In genomic region chr1:61415426-61416195, GRCm38 (mm10) we compare ENCODE assay signal across 17 mouse cellular contexts.
DNase-seq lines count a peak whose midpoint lies in the region; ATAC-seq lines count a peak whose summit lies in the region.
"Had no signal": no experiment of that assay in that cellular context is flagged by ENCODE, and none has a peak within 500 bp of the region (broad histone marks: within the 10 kb centered on the region; RNA-seq: fewer than 3 reads in every experiment).

No protein-coding gene starts in this region.

- H3K4me3 ChIP-seq in forebrain, embryonic 14.5 days (ENCODE audit: low read depth, low read length) = no peak overlapping the region
- H3K4me3 ChIP-seq in forebrain, embryonic 11.5 days (ENCODE audit: low read depth, low read length) = no peak overlapping the region
- H3K4me3 ChIP-seq in lung, embryonic 16.5 days (ENCODE audit: low read length) = no peak overlapping the region
- H3K4me3 ChIP-seq in limb, embryonic 13.5 days = no peak overlapping the region
- H3K4me3 ChIP-seq in kidney, embryonic 15.5 days (replicated peaks) = no peak overlapping the region
- H3K4me3 ChIP-seq: hindbrain, embryonic 10.5 days; limb, embryonic 12.5 days; midbrain, embryonic 12.5 days; neural tube, embryonic 12.5 days had no signal

- DNase-seq in forebrain, embryonic 14.5 days (ENCODE audit: low spot score) = peak; percentile 35
- no peak for DNase-seq in forebrain, embryonic 11.5 days (ENCODE audit: low spot score)
- DNase-seq in lung, postnatal 25 days (ENCODE audit: low spot score) = no peak
- DNase-seq in Muller cell, postnatal 12 days (ENCODE audit: inconsistent ontology term) = peak; percentile 20
- DNase-seq in left cerebral cortex, postnatal 4 days = no peak
- DNase-seq: adrenal gland, postnatal 14 days; cerebellum, adult 2 months; gastrocnemius, postnatal 25 days; thymus, postnatal 25 days had no signal

- 62% methylated on average over 20 of the region's 20 CpGs for WGBS in forebrain, embryonic 14.5 days
- WGBS in forebrain, embryonic 11.5 days = 85% methylated on average over 20 of the region's 20 CpGs
- 38% methylated on average over 20 of the region's 20 CpGs for WGBS in lung, embryonic 16.5 days
- WGBS in limb, embryonic 13.5 days = 46% methylated on average over 20 of the region's 20 CpGs
- WGBS in kidney, embryonic 15.5 days = 53% methylated on average over 20 of the region's 20 CpGs

- no peaks in the 10 kb centered on the region for H3K9me3 ChIP-seq in forebrain, embryonic 14.5 days (replicated peaks; ENCODE audit: control insufficient read depth, low read length)
- H3K9me3 ChIP-seq in forebrain, embryonic 11.5 days (ENCODE audit: control insufficient read depth, low read length) = no peaks in the 10 kb centered on the region
- H3K9me3 ChIP-seq in lung, embryonic 16.5 days (ENCODE audit: control insufficient read depth, low read length) = no peaks in the 10 kb centered on the region
- H3K9me3 ChIP-seq in limb, embryonic 13.5 days = no peaks in the 10 kb centered on the region
- no peaks in the 10 kb centered on the region for H3K9me3 ChIP-seq in kidney, embryonic 15.5 days (replicated peaks)
- H3K9me3 ChIP-seq: hindbrain, embryonic 10.5 days; limb, embryonic 12.5 days; midbrain, embryonic 12.5 days; neural tube, embryonic 12.5 days had no signal

- H3K36me3 ChIP-seq in forebrain, embryonic 14.5 days (ENCODE audit: control insufficient read depth, insufficient read depth, low read length) = no peaks in the 10 kb centered on the region
- no peaks in the 10 kb centered on the region for H3K36me3 ChIP-seq in forebrain, embryonic 11.5 days (ENCODE audit: control insufficient read depth, insufficient read depth, low read length)
- H3K36me3 ChIP-seq in lung, embryonic 16.5 days (ENCODE audit: control insufficient read depth, insufficient read depth, low read length) = no peaks in the 10 kb centered on the region
- H3K36me3 ChIP-seq in limb, embryonic 13.5 days = no peaks in the 10 kb centered on the region
- H3K36me3 ChIP-seq in kidney, embryonic 15.5 days = no peaks in the 10 kb centered on the region
- H3K36me3 ChIP-seq: hindbrain, embryonic 10.5 days; limb, embryonic 12.5 days; midbrain, embryonic 12.5 days; neural tube, embryonic 12.5 days had no signal

- peak; percentile 34; the same call in 1 of the 2 replicates for ATAC-seq in forebrain, embryonic 14.5 days
- ATAC-seq in forebrain, embryonic 11.5 days (replicated peaks; ENCODE audit: low FRiP score) = no peak
- peak; percentile 97 for ATAC-seq in lung, embryonic 16.5 days (ENCODE audit: low read depth)
- ATAC-seq in limb, embryonic 13.5 days (ENCODE audit: low FRiP score, low read depth) = peak; percentile 85
- ATAC-seq in kidney, embryonic 15.5 days (replicated peaks; ENCODE audit: low FRiP score) = no peak
- ATAC-seq: inflammation-experienced regulatory T-cells, adult 6 months had no signal

- H3K4me1 ChIP-seq in forebrain, embryonic 14.5 days (ENCODE audit: control insufficient read depth, insufficient read depth, low read length) = peaks cover 10% of the 10 kb centered on the region; the same call in 1 of the 2 replicates
- no peaks in the 10 kb centered on the region for H3K4me1 ChIP-seq in forebrain, embryonic 11.5 days (replicated peaks; ENCODE audit: control insufficient read depth, insufficient read depth, low read length)
- peaks cover 15% of the 10 kb centered on the region for H3K4me1 ChIP-seq in lung, embryonic 16.5 days (replicated peaks; ENCODE audit: control insufficient read depth, insufficient read depth, low read length)
- peaks cover 6% of the 10 kb centered on the region for H3K4me1 ChIP-seq in limb, embryonic 13.5 days
- H3K4me1 ChIP-seq in kidney, embryonic 15.5 days = 0 out of 2 replicates have a peak, but pooled peaks cover 3% of the 10 kb centered on the region

- H3K9ac ChIP-seq in forebrain, embryonic 14.5 days (ENCODE audit: low read length) = no peak overlapping the region
- no peak overlapping the region for H3K9ac ChIP-seq in forebrain, embryonic 11.5 days (ENCODE audit: low read length)
- no peak overlapping the region for H3K9ac ChIP-seq in lung, embryonic 16.5 days (ENCODE audit: low read length)
- no peak overlapping the region for H3K9ac ChIP-seq in limb, embryonic 13.5 days
- no peak overlapping the region for H3K9ac ChIP-seq in kidney, embryonic 15.5 days
- H3K9ac ChIP-seq: limb, embryonic 12.5 days; midbrain, embryonic 12.5 days; neural tube, embryonic 12.5 days had no signal

- intact Hi-C loops in left cerebral cortex, postnatal 4 days (cut with DNase I) = no loop called here

- no peak overlapping the region for H3K4me2 ChIP-seq in forebrain, embryonic 14.5 days (ENCODE audit: low read length)
- H3K4me2 ChIP-seq in forebrain, embryonic 11.5 days (ENCODE audit: low read depth, low read length, severe bottlenecking) = no peak overlapping the region
- no peak overlapping the region for H3K4me2 ChIP-seq in lung, embryonic 16.5 days (ENCODE audit: low read depth, low read length)
- peak overlapping the region; percentile 7 for H3K4me2 ChIP-seq in limb, embryonic 13.5 days (replicated peaks)
- no peak overlapping the region for H3K4me2 ChIP-seq in kidney, embryonic 15.5 days
- H3K4me2 ChIP-seq: limb, embryonic 12.5 days; midbrain, embryonic 12.5 days; neural tube, embryonic 12.5 days had no signal

- no peak overlapping the region for H3K27ac ChIP-seq in forebrain, embryonic 14.5 days (ENCODE audit: low read depth, low read length)
- H3K27ac ChIP-seq in forebrain, embryonic 11.5 days (ENCODE audit: low read depth, low read length) = no peak overlapping the region
- peak overlapping the region; percentile 56 for H3K27ac ChIP-seq in lung, embryonic 16.5 days (ENCODE audit: low read length)
- no peak overlapping the region for H3K27ac ChIP-seq in limb, embryonic 13.5 days
- no peak overlapping the region for H3K27ac ChIP-seq in kidney, embryonic 15.5 days
- H3K27ac ChIP-seq: hindbrain, embryonic 10.5 days; limb, embryonic 12.5 days; midbrain, embryonic 12.5 days; neural tube, embryonic 12.5 days had no signal

- H3K27me3 ChIP-seq in forebrain, embryonic 14.5 days (replicated peaks; ENCODE audit: control insufficient read depth, insufficient read depth, low read length) = no peaks in the 10 kb centered on the region
- H3K27me3 ChIP-seq in forebrain, embryonic 11.5 days (ENCODE audit: control insufficient read depth, insufficient read depth, low read length) = no peaks in the 10 kb centered on the region
- no peaks in the 10 kb centered on the region for H3K27me3 ChIP-seq in lung, embryonic 16.5 days (ENCODE audit: control insufficient read depth, insufficient read depth, low read depth, low read length)
- no peaks in the 10 kb centered on the region for H3K27me3 ChIP-seq in limb, embryonic 13.5 days
- H3K27me3 ChIP-seq in kidney, embryonic 15.5 days = peaks cover 66% of the 10 kb centered on the region
- H3K27me3 ChIP-seq: limb, embryonic 12.5 days; midbrain, embryonic 12.5 days; neural tube, embryonic 12.5 days had no signal

Comparison
In these comparisons a context has a peak if more than half of its experiments do, and no peak if none do; other contexts are left out.
1. ATAC-seq: peak in forebrain, embryonic 14.5 days (single experiment), lung, embryonic 16.5 days (single experiment) and limb, embryonic 13.5 days (single experiment); none in forebrain, embryonic 11.5 days (single experiment) and kidney, embryonic 15.5 days (single experiment).
2. DNase-seq: peak in forebrain, embryonic 14.5 days (single experiment) and Muller cell, postnatal 12 days (single experiment); none in forebrain, embryonic 11.5 days (single experiment), lung, postnatal 25 days (single experiment) and left cerebral cortex, postnatal 4 days (single experiment).